Mouse (Mus musculus): Measurements from ENCODE around the gene Med15.

DNA sequence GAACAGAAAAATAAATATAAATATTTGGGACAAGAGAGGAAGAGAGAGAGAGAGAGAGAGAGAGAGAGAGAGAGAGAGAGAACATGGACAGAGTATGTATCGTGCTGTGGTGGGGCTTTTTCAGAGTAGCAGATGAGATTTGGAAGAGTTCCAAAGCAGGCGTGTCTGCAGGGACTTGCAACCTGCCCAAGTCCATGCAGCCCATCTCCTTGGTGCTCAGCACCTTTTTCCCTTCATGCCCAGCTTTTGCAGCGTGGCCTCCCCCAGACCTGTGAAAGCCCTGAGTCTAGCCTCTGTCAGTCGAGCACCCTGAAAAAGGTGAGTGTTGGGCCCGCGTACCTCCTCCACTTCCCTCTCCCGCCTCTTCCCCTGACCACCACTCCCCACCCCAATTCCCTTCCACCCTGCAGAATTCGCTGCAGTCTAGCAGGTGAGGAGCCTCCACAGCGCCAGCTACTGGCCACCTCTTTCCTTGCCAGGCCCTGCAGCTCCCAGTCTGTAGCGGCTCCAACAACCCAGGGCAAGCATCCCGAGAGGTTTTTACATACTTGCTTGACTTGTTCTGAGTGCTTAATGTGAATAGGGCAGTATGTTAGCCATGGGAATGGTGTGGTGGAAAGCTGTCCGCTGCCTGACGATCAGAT, 114.6 kb downstream of the Med15 start:
- peak; percentile 83 for TF ChIP-seq CTCF (IDR thresholded peaks at IDR 0.05; ENCODE audit: low read depth)
- no peak for TF ChIP-seq EP300 (optimal IDR thresholded peaks at IDR 0.05)

Measured in stomach, postnatal 0 days (tissue).